Mouse (Mus musculus): Measurements from ENCODE around the gene Bcar3.
"Not testable (repeated sequence)": the region's sequence is repeated elsewhere in the genome, so short reads cannot be mapped to it uniquely, and the experiment has no call there.

The Bcar3 gene

DNA sequence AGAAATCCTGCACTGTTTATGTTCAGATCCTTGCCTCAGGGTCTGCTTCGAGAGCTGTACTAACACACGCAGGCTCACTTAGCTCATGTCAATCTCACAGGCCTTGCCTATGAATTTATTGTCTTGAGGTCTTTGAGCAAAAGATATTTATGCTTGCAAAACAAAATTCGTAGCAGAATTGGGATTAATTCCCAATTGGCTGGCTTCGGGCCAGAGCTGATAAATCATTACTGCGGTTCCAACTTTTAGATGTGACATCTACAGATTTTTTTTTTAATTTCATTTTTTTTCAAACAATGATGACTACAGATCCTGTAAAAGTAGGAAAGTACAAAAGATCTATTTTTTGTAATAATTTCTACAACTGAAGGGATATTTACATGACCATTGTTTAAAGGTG lies 86.8 kb downstream of the Bcar3 start:
- no peak for DNase-seq (ENCODE audit: low spot score in 2 of 2)

DNA sequence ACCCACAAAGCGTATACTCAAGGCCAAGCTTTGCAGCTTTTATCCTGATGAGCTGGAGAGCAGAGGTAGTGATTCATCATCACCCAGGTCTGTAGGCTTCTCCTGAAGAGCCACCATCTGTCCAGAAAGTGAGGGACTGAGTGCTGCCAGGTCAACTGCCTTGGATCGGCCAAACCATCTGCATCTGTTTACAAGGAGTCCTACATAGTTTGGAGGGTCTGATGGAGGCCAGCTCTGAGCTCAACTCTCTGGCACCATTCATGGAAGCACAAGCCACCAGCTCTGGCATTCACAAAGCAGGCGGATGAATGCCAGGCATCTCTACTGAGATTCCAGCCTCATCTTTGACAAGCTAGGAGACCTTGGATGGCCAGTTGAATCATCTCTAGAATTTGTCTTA lies 87.7 kb downstream of the Bcar3 start:
- DNase-seq (ENCODE audit: low spot score in 2 of 2) = no peak

DNA sequence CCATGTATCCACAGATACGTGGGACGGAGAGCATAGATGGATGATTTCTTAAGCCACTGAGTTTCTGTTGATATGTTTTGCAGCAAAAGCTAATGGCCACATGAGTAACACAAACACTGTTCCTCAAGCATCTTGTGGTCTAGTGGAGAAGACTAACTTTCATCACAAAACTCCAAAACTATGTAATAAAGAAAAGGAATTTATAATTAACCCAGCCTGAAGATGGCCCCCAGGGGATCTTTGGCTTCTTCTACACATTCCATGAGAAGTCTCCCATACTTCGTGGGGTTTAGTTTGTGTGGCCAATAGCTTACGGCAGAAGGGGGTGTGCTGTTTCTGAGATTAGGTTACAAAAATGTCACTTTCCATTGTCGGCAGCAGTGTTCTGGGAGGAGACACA lies 92.5 kb downstream of the Bcar3 start:
- no peak for DNase-seq (ENCODE audit: low spot score in 2 of 2)

DNA sequence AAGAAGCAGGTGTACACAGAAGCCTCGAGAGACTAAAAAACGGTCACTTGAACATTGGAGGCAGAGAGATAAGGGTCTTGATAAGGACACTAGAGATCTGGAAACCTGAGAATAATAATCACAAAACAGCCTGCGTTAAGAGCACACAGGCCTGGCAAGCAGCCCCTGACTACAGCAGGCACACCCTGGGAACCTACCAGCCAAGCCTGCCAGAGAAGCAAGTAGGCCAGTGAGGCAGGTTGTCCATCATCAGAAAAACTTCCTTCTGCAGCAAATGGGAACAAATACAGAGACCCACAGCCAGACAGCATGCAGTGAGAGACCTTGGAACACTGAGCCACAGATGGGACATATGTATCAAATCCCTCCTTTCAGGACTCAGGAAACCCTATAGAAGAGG lies 93.8 kb downstream of the Bcar3 start:
- DNase-seq (ENCODE audit: low spot score in 2 of 2) = no peak

DNA sequence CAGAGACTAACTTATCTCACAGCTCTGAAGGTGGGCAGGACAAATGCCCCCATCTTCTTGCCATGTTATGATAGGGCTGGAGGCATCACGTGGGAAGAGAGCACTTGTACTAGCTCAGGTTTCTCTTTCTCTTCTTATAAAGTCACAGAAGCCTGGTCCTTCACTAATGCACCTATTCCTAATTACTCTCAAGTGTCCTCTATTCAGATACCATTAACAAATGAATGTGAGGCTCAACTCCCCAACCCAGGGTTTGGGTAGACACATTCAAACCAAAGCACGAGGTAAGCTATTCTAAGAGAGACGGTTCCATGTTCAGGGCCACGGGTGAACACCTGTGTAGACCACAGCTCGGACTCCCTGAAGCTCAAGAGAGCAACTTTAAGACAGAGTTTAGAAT lies 96.0 kb downstream of the Bcar3 start:
- DNase-seq (ENCODE audit: low spot score in 2 of 2) = no peak

DNA sequence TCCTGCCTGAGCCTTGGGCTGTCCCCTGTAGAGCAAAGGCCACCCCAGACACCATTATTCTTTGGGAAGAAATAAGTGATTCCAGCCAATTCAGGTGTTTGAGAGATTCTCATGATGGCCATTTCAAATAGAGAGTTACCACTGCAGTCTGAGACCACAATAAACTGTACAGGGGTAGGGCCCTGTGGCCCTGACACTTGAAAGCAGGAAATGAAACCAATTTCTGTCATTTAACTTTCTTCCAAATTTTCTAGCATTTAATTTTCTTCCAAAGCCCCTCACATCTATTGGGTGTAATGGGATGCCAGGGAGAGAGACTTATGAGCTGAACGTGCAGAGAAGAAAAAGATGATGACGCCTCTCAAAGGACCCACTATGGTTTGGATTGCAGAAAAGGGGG lies 97.2 kb downstream of the Bcar3 start:
- no peak for DNase-seq (ENCODE audit: low spot score in 2 of 2)

DNA sequence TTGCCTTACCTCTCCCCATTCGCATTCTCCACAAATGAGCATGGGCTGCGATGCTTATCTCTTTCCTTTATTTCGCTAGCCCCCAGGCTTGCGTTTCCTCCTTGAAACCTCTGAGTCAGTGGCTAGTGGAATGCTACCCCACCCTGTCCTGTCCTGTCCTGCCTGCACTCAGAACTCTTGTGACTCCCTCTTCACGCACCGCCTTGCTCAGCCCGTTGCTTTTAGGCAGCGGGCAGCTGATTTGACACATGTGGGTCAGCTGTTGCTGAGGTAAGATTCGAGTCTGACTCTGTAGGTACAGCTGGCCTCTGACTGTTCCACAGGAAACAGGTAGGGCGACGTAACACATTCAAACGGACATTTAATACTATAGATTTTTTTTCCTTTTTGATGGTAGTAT lies 97.9 kb downstream of the Bcar3 start:
- DNase-seq (ENCODE audit: low spot score in 2 of 2) = no peak

DNA sequence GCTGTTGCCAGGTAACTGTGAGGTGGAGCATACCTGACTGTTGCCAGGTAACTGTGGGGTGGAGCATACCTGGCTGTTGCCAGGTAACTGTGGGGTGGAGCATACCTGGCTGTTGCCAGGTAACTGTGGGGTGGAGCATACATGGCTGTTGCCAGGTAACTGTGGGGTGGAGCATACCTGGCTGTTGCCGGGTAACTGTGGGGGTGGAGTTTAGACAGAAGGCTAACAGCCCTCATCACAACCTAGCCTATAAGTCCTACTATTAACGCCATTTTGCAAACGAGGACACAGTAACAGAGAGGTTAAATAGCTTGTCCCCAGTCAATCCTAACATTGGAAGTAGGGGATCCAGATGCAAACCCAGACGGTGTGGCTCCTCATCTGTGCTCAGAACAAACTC lies 99.5 kb downstream of the Bcar3 start:
- DNase-seq (ENCODE audit: low spot score in 2 of 2) = not testable (repeated sequence)

DNA sequence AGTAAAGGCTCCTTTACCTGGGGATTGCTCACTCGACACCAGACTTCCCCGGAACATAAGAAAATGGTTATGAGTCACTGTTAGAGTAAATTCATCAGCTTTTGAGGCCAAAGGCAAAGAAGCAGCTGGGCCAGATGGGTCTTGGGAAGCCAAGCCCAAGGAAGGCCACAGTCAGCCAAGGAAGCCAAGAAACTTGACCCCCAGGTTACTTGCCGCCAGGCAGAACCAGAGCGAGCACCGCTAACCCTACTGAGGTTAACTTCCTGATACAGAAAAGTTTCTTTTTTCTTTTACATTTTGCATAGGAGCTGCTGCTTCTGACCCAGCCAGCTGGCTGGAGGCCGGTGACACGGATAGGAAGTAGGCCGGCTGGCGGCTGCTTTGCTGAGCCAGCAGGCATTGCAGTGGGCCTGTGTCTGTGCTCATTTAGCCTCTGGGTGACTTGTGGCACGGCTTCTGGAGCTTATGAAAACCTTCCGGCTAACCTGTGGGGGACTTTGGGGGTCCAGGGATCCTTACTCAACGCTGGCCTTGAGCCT lies 100.0 kb downstream of the Bcar3 start:
- no peak for DNase-seq (ENCODE audit: low spot score in 2 of 2)

DNA sequence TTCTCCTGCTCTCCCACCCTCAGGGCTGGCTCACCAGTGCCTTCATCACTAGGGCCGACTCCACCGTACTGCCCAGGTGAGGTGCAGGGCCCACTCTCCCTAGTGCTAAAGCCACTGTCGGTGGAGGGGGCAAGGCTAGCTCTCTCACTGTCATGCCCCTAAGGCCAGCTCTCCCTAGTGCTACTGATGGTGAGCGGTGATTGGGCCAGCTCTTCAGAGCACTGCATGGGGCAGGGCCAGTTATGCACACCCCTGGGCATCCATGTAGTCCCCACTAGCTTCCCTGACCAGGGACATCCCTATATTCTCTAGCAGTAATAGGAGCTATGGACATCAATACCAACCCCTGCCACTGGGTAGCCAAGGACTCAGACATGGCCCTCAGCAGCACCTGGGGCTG lies 103.0 kb downstream of the Bcar3 start:
- DNase-seq (ENCODE audit: low spot score in 2 of 2) = no peak

DNA sequence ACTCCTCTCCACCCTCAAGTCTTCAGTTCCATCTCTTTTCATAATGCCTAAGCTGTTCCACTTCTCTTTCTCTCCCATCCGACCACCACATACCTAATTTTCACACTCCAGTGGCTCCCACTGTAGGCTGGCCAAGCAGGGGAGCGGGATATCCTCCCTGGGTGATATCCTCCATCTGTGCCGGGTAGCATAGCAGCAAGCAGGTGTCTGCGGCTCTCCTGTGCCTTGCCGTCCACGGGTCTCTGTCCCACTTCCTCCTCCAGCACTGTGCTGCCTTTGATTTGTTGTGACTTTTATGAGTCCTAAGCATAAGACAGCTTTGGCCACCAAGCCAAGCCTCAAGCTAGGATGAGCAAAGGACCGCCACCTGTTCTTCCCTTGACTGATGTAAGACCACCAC lies 103.5 kb downstream of the Bcar3 start:
- DNase-seq (ENCODE audit: low spot score in 2 of 2) = no peak

DNA sequence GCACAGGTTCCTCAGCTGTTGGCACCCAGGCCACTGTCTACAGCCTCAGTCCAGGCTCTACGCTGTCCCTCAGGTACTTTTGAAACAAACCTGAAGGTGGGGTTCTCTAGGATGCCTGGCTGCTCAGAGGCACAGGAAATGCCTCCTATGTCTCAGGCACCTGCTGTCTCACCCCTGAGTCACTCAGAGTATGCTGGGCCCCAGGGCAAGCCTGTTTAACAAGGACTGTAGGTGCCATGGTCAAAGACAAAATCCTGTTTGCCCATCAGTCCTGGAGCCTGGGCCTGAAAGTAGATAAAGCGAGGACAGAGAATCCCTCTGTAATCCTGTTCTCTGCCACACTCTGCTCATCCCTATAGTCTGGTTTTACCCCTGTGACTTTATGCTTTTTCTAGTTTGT lies 107.1 kb downstream of the Bcar3 start:
- DNase-seq (ENCODE audit: low spot score in 2 of 2) = no peak

DNA sequence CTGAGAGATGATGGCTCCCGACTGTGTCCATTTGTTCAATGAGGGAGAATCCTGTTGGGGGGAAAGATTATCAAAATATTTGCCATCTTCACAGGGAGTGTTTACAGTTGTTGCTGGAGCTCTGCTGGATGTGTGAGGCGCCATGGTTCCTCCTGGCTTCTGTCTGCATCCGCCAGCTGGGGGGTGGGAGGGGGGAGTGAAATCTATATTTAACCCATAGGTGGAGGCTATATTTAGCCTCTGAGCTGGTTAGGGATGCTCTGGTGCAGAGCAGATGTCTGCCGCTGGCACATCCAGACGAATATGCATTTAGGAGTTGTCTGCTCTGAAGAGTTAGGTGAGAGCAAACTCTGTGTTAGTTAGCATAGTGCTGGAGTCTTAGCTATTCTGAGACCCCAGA lies 108.2 kb downstream of the Bcar3 start:
- no peak for DNase-seq (ENCODE audit: low spot score in 2 of 2)

DNA sequence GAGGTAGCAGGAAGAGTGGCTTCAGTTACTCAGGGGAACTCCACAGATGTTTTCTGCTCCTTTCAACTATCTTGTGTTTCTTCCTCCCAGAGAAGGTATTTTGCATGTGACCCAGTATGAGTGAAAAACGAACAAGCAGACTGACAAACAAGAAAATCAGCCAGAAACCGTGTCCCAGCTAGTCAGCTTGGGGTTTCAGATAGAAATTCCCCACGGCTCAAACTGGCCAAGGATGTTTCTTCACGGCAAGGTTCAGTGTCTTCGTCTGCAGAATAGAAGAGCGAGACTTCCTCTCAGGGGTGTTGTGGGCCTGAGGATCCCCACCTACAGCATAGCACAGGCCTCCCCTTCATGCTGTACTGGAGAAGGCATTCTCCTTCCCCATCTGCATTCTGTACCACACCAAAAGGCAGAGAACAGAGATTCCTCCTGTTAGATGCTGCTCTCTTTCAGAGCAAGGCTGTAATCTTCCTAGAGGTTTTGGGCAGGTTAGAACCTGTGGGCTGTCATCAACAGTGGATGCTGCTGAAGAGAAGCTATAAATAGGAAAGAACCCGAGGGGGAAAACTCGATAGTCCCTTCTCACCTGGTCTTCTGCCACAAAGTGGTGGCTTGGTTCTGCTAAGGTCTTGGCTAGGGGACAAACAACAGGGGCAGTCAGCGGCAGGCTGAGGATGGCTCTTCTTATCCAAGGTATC lies 110.1 kb downstream of the Bcar3 start:
- no peak for DNase-seq (ENCODE audit: low spot score in 2 of 2)

DNA sequence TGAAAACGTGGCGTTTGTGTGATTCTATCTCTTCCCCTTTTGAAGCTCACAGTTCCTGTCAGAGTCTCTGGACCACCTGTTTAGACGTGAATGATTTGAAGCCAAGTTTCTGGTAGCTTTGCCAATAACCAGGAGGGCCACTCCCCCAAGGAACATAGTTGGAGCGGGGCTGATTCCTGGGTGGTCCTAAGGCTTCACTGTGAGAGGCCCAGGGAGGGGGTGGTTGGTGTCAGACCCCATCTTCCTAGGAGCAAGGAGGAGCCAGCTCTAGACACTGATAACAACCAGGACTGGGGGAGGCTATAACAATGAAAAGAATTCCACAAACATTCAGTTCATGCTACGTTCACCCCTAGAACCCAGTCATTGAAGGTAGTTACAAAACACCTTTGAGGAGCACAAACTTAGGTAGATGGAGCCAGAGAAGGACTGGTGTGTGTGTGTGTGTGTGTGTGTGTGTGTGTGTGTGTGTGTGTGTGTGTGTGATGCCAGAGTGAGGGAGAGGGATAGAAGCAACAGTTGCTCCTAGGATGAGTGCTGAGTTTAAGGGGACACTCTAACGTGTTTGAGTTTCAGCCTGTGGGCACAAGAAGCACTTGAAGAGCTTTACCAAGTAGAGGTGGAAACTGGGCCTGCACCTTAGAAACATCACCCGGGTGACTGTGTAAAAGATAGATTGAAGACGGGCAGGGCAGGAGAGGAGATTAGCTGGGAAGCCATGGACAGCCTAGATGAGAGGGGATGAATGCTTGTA lies 111.4 kb downstream of the Bcar3 start:
- no peak for DNase-seq (ENCODE audit: low spot score in 2 of 2)

DNA sequence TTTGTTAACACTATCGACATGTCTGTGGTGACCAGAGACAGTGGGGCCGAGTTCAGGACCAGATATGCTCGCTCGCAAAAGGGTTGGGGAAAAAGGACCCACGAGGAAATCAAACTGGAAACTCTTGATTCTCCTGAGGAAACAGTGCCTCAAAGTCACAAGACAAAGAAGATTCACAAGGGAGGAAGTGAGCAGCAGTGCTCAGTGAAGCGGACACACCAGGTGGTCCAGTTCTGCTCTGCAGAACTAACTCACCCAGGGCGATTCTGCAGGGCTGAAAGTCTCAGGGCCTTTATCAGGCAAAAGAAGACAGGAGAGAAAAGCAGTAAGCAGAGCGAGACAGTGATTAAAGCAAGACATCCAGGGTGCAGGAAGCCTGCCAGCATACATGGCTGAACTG lies 112.5 kb downstream of the Bcar3 start:
- DNase-seq (ENCODE audit: low spot score in 2 of 2) = no peak

DNA sequence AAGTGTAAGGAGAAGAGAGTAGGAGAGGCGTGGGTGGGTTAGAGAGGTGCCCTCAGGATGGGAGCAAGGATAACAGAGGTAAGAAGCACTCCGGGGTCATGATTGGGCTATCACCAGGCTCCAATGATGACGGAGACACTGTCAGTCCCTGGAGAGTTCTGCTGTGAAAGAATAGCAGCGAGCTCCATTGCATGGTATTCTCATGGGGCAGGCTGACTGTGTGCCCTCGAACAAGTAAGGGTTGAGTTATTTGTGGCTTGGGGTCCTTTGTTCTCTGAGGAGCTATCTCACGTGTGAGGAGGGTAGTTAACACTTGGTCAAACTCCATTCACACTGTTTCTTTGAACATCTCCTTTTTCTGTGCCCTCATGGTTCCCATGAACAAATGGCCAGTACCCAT lies 113.8 kb downstream of the Bcar3 start:
- DNase-seq (ENCODE audit: low spot score in 2 of 2) = no peak

DNA sequence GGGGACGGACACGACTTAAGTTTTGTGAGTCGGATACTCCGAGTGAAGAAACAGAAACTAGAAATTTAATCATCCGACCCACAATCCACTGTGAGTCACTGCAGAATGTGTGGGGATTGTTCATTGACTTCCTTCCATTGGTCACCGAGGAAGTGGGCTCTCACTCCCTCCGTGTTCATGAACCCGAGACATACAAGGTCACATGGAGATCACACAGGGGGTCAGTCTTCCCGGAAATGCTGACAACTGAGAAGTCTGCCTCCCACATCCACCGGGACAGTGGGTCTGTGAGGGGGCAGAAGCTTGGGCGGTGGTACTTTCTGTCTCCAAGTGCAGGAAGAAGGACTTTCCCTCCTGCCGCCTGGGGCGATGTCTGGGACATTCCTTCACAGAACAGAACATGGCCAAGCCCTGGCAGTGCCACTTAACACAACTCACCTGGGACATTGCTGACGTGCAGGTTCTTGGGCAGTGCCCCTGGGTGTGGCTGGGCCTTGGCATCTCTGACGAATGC lies 114.9 kb downstream of the Bcar3 start:
- DNase-seq (ENCODE audit: low spot score in 2 of 2) = no peak

DNA sequence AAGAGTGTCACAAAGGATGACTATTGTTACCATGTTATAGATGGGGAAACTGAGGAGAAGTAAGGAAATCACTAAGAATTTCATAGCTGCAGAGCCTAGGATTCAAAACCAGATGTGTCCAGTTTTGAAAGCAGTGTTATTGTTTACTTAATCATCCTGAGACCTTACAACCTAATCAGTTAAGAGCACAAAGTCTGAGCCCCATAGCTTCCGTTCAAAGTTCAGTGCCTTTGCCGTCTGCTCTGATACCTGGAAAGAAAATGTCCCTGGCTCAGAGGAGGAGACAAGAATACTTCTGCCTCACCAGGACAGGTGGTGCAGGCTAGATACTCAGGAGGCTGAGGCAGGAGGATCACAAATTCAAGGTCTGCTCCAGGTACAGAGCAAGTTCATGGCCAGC lies 117.7 kb downstream of the Bcar3 start:
- no peak for DNase-seq (ENCODE audit: low spot score in 2 of 2)

DNA sequence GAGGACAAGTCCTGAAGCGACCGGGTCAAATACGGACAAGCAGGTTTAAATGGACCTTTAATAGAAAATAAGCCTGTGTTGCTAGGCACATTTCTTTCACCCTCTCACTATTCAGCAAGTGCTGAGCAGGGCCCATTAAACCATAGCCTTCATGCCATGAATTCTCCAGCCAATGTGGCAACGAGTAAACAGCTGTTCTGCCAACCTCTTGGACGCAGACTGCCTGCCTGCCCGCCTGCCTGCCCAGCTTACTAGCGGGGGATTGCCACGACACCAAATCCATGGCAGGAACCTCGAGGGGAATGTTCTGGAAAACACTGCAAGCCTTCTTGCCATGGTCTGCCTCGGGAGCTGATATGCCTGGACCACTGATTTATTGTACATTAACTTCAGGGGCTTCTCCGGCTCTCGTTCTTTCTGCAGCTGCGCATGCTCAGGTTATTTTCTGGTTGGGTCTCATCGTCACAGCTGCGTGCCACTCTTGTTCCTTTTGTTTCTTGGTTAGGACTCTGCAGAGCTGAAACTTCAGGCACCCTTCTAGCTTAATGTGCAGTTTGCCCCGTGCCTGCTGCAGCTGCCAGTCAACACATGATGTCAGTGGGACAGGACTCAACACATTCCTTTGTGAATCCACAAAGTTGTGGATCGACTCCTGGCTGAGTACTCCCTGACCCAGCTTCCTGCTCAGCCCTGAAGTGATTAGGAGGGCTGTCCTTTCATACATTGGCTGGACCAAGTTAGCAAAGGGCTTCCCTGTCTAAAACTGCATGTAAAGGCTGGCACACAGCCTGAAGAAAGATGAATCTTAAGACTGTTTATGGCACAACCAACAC lies 120.0 kb downstream of the Bcar3 start:
- DNase-seq (ENCODE audit: low spot score in 2 of 2) = peak; percentile 11 to 37

DNA sequence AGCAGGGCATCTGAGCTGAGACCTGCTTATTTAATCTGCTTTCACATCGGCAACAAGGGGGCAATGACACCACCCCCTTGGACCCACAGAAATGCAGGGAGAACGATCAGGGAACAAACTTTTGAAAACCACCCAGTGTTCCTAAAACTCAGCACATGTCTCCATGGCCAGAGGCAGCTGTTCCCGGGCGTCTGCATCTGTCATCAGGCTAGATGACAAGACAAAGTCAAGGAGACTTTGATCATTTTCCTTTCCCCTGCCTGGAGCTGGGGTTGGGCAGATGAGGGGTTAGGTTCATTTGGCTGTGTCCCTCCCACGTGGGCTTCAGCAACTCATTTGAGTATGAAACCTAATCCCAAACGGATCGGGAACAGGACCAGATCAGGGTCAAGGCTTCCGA lies 120.9 kb downstream of the Bcar3 start:
- DNase-seq (ENCODE audit: low spot score in 2 of 2) = no peak

DNA sequence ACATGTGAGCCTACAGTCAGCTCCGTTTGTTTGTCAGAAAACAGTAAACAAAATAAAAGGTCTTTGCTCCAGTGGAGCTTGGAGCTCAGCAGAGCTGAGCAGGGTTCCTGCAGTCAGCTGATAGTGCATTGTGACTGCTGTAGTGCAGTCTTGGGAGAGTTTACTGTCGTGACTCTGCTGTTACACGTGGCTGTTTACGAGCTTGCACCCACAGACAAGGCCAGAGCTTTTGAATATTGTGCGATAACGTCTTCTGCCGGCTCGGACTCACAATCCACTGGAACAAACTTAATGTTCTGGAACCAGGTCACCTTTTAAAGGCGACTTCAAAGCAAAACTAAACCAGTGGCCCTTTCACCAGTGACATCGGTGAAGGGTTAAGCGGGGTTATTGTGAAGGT lies 123.5 kb downstream of the Bcar3 start:
- no peak for DNase-seq (ENCODE audit: low spot score in 2 of 2)
